Mouse (Mus musculus) ES-E14 (cell line): Measurements from ENCODE around the gene Trim7.

Source experiments
- CHD2 ChIP-seq: IDR thresholded peaks from 2 replicates; pipeline ENCODE4 v1.6.1; 2014; ENCODE audit warnings: mild to moderate bottlenecking, low read depth, low read length, inconsistent platforms
- HCFC1 ChIP-seq: IDR thresholded peaks from 2 replicates; pipeline ENCODE4 v1.6.1; 2012; ENCODE audit warnings: low read length, inconsistent platforms, borderline replicate concordance; ENCODE audit not compliant: insufficient read depth
- MAFK ChIP-seq: IDR thresholded peaks from 2 replicates; pipeline ENCODE4 v1.6.1; 2014; ENCODE audit warnings: mild to moderate bottlenecking, low read depth, low read length, inconsistent platforms; ENCODE audit not compliant: insufficient read depth
- ZC3H11A ChIP-seq: IDR thresholded peaks from 2 replicates; pipeline ENCODE4 v1.6.1; 2012; ENCODE audit warnings: low read depth, mild to moderate bottlenecking, inconsistent platforms, low read length, borderline replicate concordance

GRCm38 (mm10) chr11:48790946-48791345, 35.0 kb upstream of the Trim7 start:
- TF ChIP-seq HCFC1 (no peak), CHD2 (no peak), ZC3H11A (no peak), MAFK (no peak)
